Comparison of ENCODE assay signal across 8 mouse cellular contexts in genomic region chr11:75051712-75052550, GRCm38 (mm10).
DNase-seq lines count a peak whose midpoint lies in the region; ATAC-seq and TF ChIP-seq lines count a peak whose summit lies in the region.

No protein-coding gene starts in this region.

- no peaks in the 10 kb centered on the region for H3K27me3 ChIP-seq in intestine, postnatal 0 days (replicated peaks; ENCODE audit: control insufficient read depth, insufficient read depth, low read length)
- no peaks in the 10 kb centered on the region for H3K27me3 ChIP-seq in liver, embryonic 15.5 days
- no peaks in the 10 kb centered on the region for H3K27me3 ChIP-seq in stomach, postnatal 0 days (ENCODE audit: control insufficient read depth, insufficient read depth, low read length)

- WGBS in intestine, postnatal 0 days = 45% methylated on average over 13 of the region's 13 CpGs
- 46% methylated on average over 13 of the region's 13 CpGs for WGBS in liver, embryonic 15.5 days (ENCODE audit: insufficient replicate concordance)
- 9% methylated on average over 13 of the region's 13 CpGs for WGBS in stomach, postnatal 0 days

- TF ChIP-seq EP300 in stomach, postnatal 0 days (optimal IDR thresholded peaks at IDR 0.05) = peak; percentile 89

- H3K4me2 ChIP-seq in intestine, postnatal 0 days (replicated peaks; ENCODE audit: low read depth) = no peak overlapping the region
- no peak overlapping the region for H3K4me2 ChIP-seq in liver, embryonic 15.5 days
- no peak overlapping the region for H3K4me2 ChIP-seq in stomach, postnatal 0 days (replicated peaks; ENCODE audit: low read depth)

- DNase-seq in gastrocnemius, adult 2 months = peak; percentile 60
- DNase-seq in gastrocnemius, adult 18-20 months (ENCODE audit: low spot score) = no peak
- peak; percentile 50 for DNase-seq in gastrocnemius, postnatal 14 days
- DNase-seq in stomach, postnatal 0 days (ENCODE audit: low spot score) = peak; percentile 25
- no peak for DNase-seq in retina, embryonic 14.5 days (ENCODE audit: low spot score)
- no peak for DNase-seq in layer of hippocampus, postnatal 14 days (ENCODE audit: low spot score in 2 of 2)

- intact Hi-C loops in gastrocnemius, adult 2 months (cut with DNase I) = no loop called here
- intact Hi-C loops in gastrocnemius, postnatal 14 days (cut with DNase I; ENCODE audit: low total_unique reads) = no loop called here

- H3K9ac ChIP-seq in intestine, postnatal 0 days (ENCODE audit: low read depth, low read length) = no peak overlapping the region
- H3K9ac ChIP-seq in liver, embryonic 15.5 days = no peak overlapping the region
- H3K9ac ChIP-seq in stomach, postnatal 0 days (ENCODE audit: low read length) = no peak overlapping the region

- H3K36me3 ChIP-seq in intestine, postnatal 0 days (ENCODE audit: control insufficient read depth, insufficient read depth) = no peaks in the 10 kb centered on the region; the same call in 1 of the 2 replicates
- H3K36me3 ChIP-seq in liver, embryonic 15.5 days (replicated peaks) = no peaks in the 10 kb centered on the region
- H3K36me3 ChIP-seq in stomach, postnatal 0 days (ENCODE audit: control insufficient read depth, insufficient read depth, low read length) = no peaks in the 10 kb centered on the region

- H3K27ac ChIP-seq in gastrocnemius, adult 2 months = peak overlapping the region; percentile 86
- H3K27ac ChIP-seq in intestine, postnatal 0 days (ENCODE audit: low read depth, low read length) = peak overlapping the region; percentile 57
- H3K27ac ChIP-seq in liver, embryonic 15.5 days (replicated peaks) = peak overlapping the region; percentile 1; the same call in 1 of the 2 replicates
- peak overlapping the region; percentile 89 for H3K27ac ChIP-seq in stomach, postnatal 0 days (replicated peaks)

- peak; percentile 16; the same call in 1 of the 2 replicates for TF ChIP-seq CTCF in gastrocnemius, adult 2 months (IDR thresholded peaks at IDR 0.05)
- TF ChIP-seq CTCF in intestine, postnatal 0 days (IDR thresholded peaks at IDR 0.05; ENCODE audit: low read depth) = peak; percentile 47
- peak; percentile 38; the same call in 1 of the 2 replicates for TF ChIP-seq CTCF in stomach, postnatal 0 days (IDR thresholded peaks at IDR 0.05; ENCODE audit: low read depth)

- no peaks in the 10 kb centered on the region for H3K9me3 ChIP-seq in intestine, postnatal 0 days (ENCODE audit: control insufficient read depth)
- H3K9me3 ChIP-seq in liver, embryonic 15.5 days (replicated peaks) = no peaks in the 10 kb centered on the region
- H3K9me3 ChIP-seq in stomach, postnatal 0 days (ENCODE audit: control insufficient read depth, low read length) = no peaks in the 10 kb centered on the region

- peak; percentile 12; the same call in 1 of the 2 replicates for ATAC-seq in intestine, postnatal 0 days
- ATAC-seq in liver, embryonic 15.5 days (ENCODE audit: insufficient read depth) = peak; percentile 59
- ATAC-seq in stomach, postnatal 0 days (ENCODE audit: low FRiP score, low TSS enrichment) = peak; percentile 53

- H3K4me3 ChIP-seq in gastrocnemius, adult 2 months = peak overlapping the region; percentile 11
- H3K4me3 ChIP-seq in intestine, postnatal 0 days (ENCODE audit: low read depth, low read length) = no peak overlapping the region
- H3K4me3 ChIP-seq in liver, embryonic 15.5 days (replicated peaks) = no peak overlapping the region
- H3K4me3 ChIP-seq in stomach, postnatal 0 days (ENCODE audit: low read depth, low read length) = no peak overlapping the region

- H3K4me1 ChIP-seq in intestine, postnatal 0 days (replicated peaks; ENCODE audit: control insufficient read depth, insufficient read depth, low read length) = peaks cover 13% of the 10 kb centered on the region
- H3K4me1 ChIP-seq in liver, embryonic 15.5 days (replicated peaks) = peaks cover 14% of the 10 kb centered on the region
- H3K4me1 ChIP-seq in stomach, postnatal 0 days (replicated peaks; ENCODE audit: control insufficient read depth, insufficient read depth) = peaks cover 15% of the 10 kb centered on the region

Comparison
In these comparisons a context has a peak if more than half of its experiments do, and no peak if none do; other contexts are left out.
1. DNase-seq: peak in gastrocnemius, adult 2 months (single experiment), gastrocnemius, postnatal 14 days (single experiment) and stomach, postnatal 0 days (single experiment); none in gastrocnemius, adult 18-20 months (single experiment), retina, embryonic 14.5 days (single experiment) and layer of hippocampus, postnatal 14 days (0 of 2).
2. H3K27ac ChIP-seq: peak in every context shown above with its lines; median percentile 89 in stomach, postnatal 0 days; 86 in gastrocnemius, adult 2 months; 57 in intestine, postnatal 0 days; 1 in liver, embryonic 15.5 days.
3. Peak in every context shown above with its lines, with median percentiles within 50 percentile points of each other: CTCF ChIP-seq and ATAC-seq.